Mouse (Mus musculus) cerebellum, adult 2 months (tissue): Measurements from ENCODE around the gene 2410141K09Rik. TPM values are rescaled to one million over a fixed set of nuclear protein-coding genes. Genes with fewer than 3 reads are reported as not detected.
"Not testable (repeated sequence)": the region's sequence is repeated elsewhere in the genome, so short reads cannot be mapped to it uniquely, and the experiment has no call there.

Experiments used
- DNase-seq, 2 experiments: peaks; one replicate each; pipeline ENCODE4 v3.0.0; 2021
- H3K27ac ChIP-seq: fragments of 200-500 bp; 2 replicates; pipeline ENCODE4 v1.5.1; 2012; ENCODE audit warnings: low read length, control low read depth, inconsistent platforms; ENCODE audit not compliant: insufficient read depth
- H3K27me3 ChIP-seq: fragments of 200-500 bp; 2 replicates; pipeline ENCODE4 v1.6.1; 2012; ENCODE audit warnings: inconsistent platforms, mild to moderate bottlenecking, low read length, moderate library complexity; ENCODE audit not compliant: control insufficient read depth, insufficient read depth
- H3K4me1 ChIP-seq: fragments of 200-500 bp; 2 replicates; pipeline ENCODE4 v1.6.1; 2011; ENCODE audit warnings: low read length; ENCODE audit not compliant: control insufficient read depth, insufficient read depth
- H3K4me3 ChIP-seq: fragments of 200-500 bp; replicated peaks from 2 replicates; pipeline ENCODE3; 2011; ENCODE audit warnings: mild to moderate bottlenecking, low read depth, low read length, control low read depth; ENCODE audit not compliant: insufficient read depth
- WGBS: fragments of 180-500 bp; shearing (Covaris S2); methylation state at CpG from one replicate; pipeline ENCODE4 v1.1.7; 2018; 5-methylcytosine and 5-hydroxymethylcytosine counted together
- polyA plus RNA-seq: library from polyadenylated mRNA; depleted of rRNA; stranded (reverse); fragments of >200 nt; gene quantifications from 2 replicates; pipeline ENCODE4 v1.2.3, GENCODE M21; 2012; rRNA removed

Gene 2410141K09Rik
- not detected in 2 replicates for polyA plus RNA-seq

- WGBS: 88% methylated on average over 1 of the region's 6 CpGs
- H3K4me1 ChIP-seq, DNase-seq, H3K27ac ChIP-seq, H3K4me3 ChIP-seq, H3K27me3 ChIP-seq: not testable (repeated sequence)
These were observed at the start of gene 2410141K09Rik for GRCm38 (mm10) chr13:66441018-66441417. Gene 2410141K09Rik (minus strand): TSS chr13:66441118.

GRCm38 (mm10) chr13:66426858-66427257 is 14.1 kb downstream of the 2410141K09Rik start:
- WGBS: no CpG with 5 or more reads among the region's 5 CpGs

GRCm38 (mm10) chr13:66414962-66415361 is 26.0 kb downstream of the 2410141K09Rik start:
- not testable (repeated sequence) for H3K4me1 ChIP-seq, H3K27ac ChIP-seq, DNase-seq, H3K27me3 ChIP-seq, H3K4me3 ChIP-seq
- WGBS: no CpG with 5 or more reads among the region's 2 CpGs

More at GRCm38 (mm10) chr13:66426858-66427257, 14.1 kb downstream of the 2410141K09Rik start:
- not testable (repeated sequence) for H3K4me3 ChIP-seq, H3K4me1 ChIP-seq, H3K27ac ChIP-seq, H3K27me3 ChIP-seq, DNase-seq

Other genes with a start within 250 kb of the 2410141K09Rik start
- gene Gm10772, start 213.5 kb downstream of the 2410141K09Rik start, polyA plus RNA-seq: not detected in 2 replicates